ENCODE assay signal across 8 mouse cellular contexts in genomic region chr2:155811821-155812396, GRCm38 (mm10). TPM values are rescaled to one million over a fixed set of nuclear protein-coding genes. Genes with fewer than 3 reads are reported as not detected.
DNase-seq lines count a peak whose midpoint lies in the region; ATAC-seq and TF ChIP-seq lines count a peak whose summit lies in the region.

No protein-coding gene starts in this region.

- peak; percentile 26; the same call in 1 of the 2 replicates for ATAC-seq in forebrain, embryonic 16.5 days
- ATAC-seq in kidney, postnatal 0 days (replicated peaks; ENCODE audit: low FRiP score, low read depth): no peak
- no peak for ATAC-seq in liver, embryonic 11.5 days (replicated peaks; ENCODE audit: low FRiP score)

- no peak overlapping the region for H3K4me2 ChIP-seq in forebrain, embryonic 16.5 days (ENCODE audit: low read length)
- H3K4me2 ChIP-seq in kidney, postnatal 0 days (ENCODE audit: low read length): no peak overlapping the region
- H3K4me2 ChIP-seq in liver, embryonic 11.5 days: no peak overlapping the region

- H3K36me3 ChIP-seq in E14TG2a.4 (ENCODE audit: insufficient read depth, low read length): no peaks in the 10 kb centered on the region; the same call in none of the 2 replicates
- H3K36me3 ChIP-seq in forebrain, embryonic 16.5 days (ENCODE audit: control insufficient read depth, insufficient read depth): no peaks in the 10 kb centered on the region
- no peaks in the 10 kb centered on the region for H3K36me3 ChIP-seq in kidney, postnatal 0 days (ENCODE audit: insufficient read depth, low read length)
- H3K36me3 ChIP-seq in liver, embryonic 11.5 days (ENCODE audit: control insufficient read depth, insufficient read depth, low read length): no peaks in the 10 kb centered on the region

- WGBS in forebrain, embryonic 16.5 days: 45% methylated on average over 16 of the region's 16 CpGs
- WGBS in kidney, postnatal 0 days: 38% methylated on average over 16 of the region's 16 CpGs
- 40% methylated on average over 16 of the region's 16 CpGs for WGBS in liver, embryonic 11.5 days

- no peak overlapping the region for H3K27ac ChIP-seq in forebrain, embryonic 16.5 days (ENCODE audit: low read length)
- H3K27ac ChIP-seq in kidney, postnatal 0 days: no peak overlapping the region
- no peak overlapping the region for H3K27ac ChIP-seq in liver, embryonic 11.5 days (ENCODE audit: low read depth, low read length)

- peak overlapping the region; percentile 57 for H3K4me3 ChIP-seq in E14TG2a.4 (replicated peaks; ENCODE audit: low read length)
- no peak overlapping the region for H3K4me3 ChIP-seq in forebrain, embryonic 16.5 days (replicated peaks; ENCODE audit: low read length)
- no peak overlapping the region for H3K4me3 ChIP-seq in kidney, postnatal 0 days (replicated peaks; ENCODE audit: low read depth, low read length)
- H3K4me3 ChIP-seq in liver, embryonic 11.5 days (ENCODE audit: low read depth, low read length): no peak overlapping the region

- peaks cover 36% of the 10 kb centered on the region for H3K4me1 ChIP-seq in E14TG2a.4 (replicated peaks; ENCODE audit: low read depth, low read length)
- H3K4me1 ChIP-seq in forebrain, embryonic 16.5 days (replicated peaks; ENCODE audit: control insufficient read depth, insufficient read depth, low read length): no peaks in the 10 kb centered on the region
- 0 out of 2 replicates have a peak, but pooled peaks cover 4% of the 10 kb centered on the region for H3K4me1 ChIP-seq in kidney, postnatal 0 days (replicated peaks; ENCODE audit: insufficient read depth, low read length)
- no peaks in the 10 kb centered on the region for H3K4me1 ChIP-seq in liver, embryonic 11.5 days (replicated peaks; ENCODE audit: control insufficient read depth, insufficient read depth, low read length)

- peak; percentile 77 for DNase-seq in 416B (ENCODE audit: low read depth)
- DNase-seq in c-Kit-positive CD71-positive TER-119-positive erythroid progenitor cells, embryonic 14.5 days (ENCODE audit: low spot score): peak; percentile 76
- peak; percentile 81 for DNase-seq in kidney, postnatal 0 days (ENCODE audit: low spot score)
- DNase-seq in liver, embryonic 11.5 days (ENCODE audit: low spot score): peak; percentile 65
- DNase-seq in retina, postnatal 7 days (ENCODE audit: low read depth, low spot score): peak; percentile 49
- DNase-seq in thymus, postnatal 4 days: peak; percentile 90

- H3K27me3 ChIP-seq in E14TG2a.4 (ENCODE audit: insufficient read depth, low read length): peaks cover 27% of the 10 kb centered on the region; the same call in 1 of the 2 replicates
- H3K27me3 ChIP-seq in forebrain, embryonic 16.5 days (replicated peaks; ENCODE audit: control insufficient read depth, insufficient read depth, low read length): no peaks in the 10 kb centered on the region
- no peaks in the 10 kb centered on the region for H3K27me3 ChIP-seq in kidney, postnatal 0 days (ENCODE audit: insufficient read depth, low read length)
- no peaks in the 10 kb centered on the region; the same call in 1 of the 2 replicates for H3K27me3 ChIP-seq in liver, embryonic 11.5 days (replicated peaks; ENCODE audit: control insufficient read depth, insufficient read depth, low read length)

- H3K9me3 ChIP-seq in E14TG2a.4 (ENCODE audit: low read length): no peaks in the 10 kb centered on the region
- no peaks in the 10 kb centered on the region for H3K9me3 ChIP-seq in forebrain, embryonic 16.5 days (ENCODE audit: control insufficient read depth, low read length)
- no peaks in the 10 kb centered on the region for H3K9me3 ChIP-seq in kidney, postnatal 0 days (replicated peaks; ENCODE audit: low read length)
- H3K9me3 ChIP-seq in liver, embryonic 11.5 days (ENCODE audit: control insufficient read depth, low read length): no peaks in the 10 kb centered on the region

- H3K9ac ChIP-seq in forebrain, embryonic 16.5 days (replicated peaks; ENCODE audit: low read depth, low read length): no peak overlapping the region
- no peak overlapping the region for H3K9ac ChIP-seq in kidney, postnatal 0 days (ENCODE audit: low read depth, low read length)
- H3K9ac ChIP-seq in liver, embryonic 11.5 days (ENCODE audit: low read depth, low read length): no peak overlapping the region

- TF ChIP-seq CTCF in E14TG2a.4 (conservative IDR thresholded peaks at IDR 0.05; ENCODE audit: low read length): peak; percentile 98
- peak; percentile 88 for TF ChIP-seq CTCF in kidney, postnatal 0 days (IDR thresholded peaks at IDR 0.05; ENCODE audit: low read depth)

RNA-seq across cellular contexts. Expression of gene BC029722, which starts 7.3 kb away (rescaled TPM):
- polyA plus RNA-seq in forebrain, embryonic 16.5 days (2015; fragmentation: Nextera tagmentation; extraction: Ambion mirVana): 31.0 and 35.2 TPM in 2 replicates
- polyA plus RNA-seq in kidney, postnatal 0 days (2015; fragmentation: Nextera tagmentation; extraction: Ambion mirVana): 28.4 and 29.5 TPM in 2 replicates
- polyA plus RNA-seq in liver, embryonic 11.5 days (2014; fragmentation: Nextera tagmentation; extraction: Ambion mirVana): 5.6 and 6.8 TPM in 2 replicates

RNA-seq across cellular contexts. Expression of gene Eif6, which starts 14.8 kb away (rescaled TPM):
- polyA plus RNA-seq in forebrain, embryonic 16.5 days (2015; fragmentation: Nextera tagmentation; extraction: Ambion mirVana): 148 TPM in 2 replicates
- 207 and 220 TPM in 2 replicates for polyA plus RNA-seq in kidney, postnatal 0 days (2015; fragmentation: Nextera tagmentation; extraction: Ambion mirVana)
- polyA plus RNA-seq in liver, embryonic 11.5 days (2014; fragmentation: Nextera tagmentation; extraction: Ambion mirVana): 243 and 253 TPM in 2 replicates

RNA-seq across cellular contexts. Expression of gene Fam83c, which starts 22.7 kb away (rescaled TPM):
- polyA plus RNA-seq in forebrain, embryonic 16.5 days (2015; fragmentation: Nextera tagmentation; extraction: Ambion mirVana): 0.42 and 0.70 TPM in 2 replicates
- 0.07 and 0.10 TPM in 2 replicates for polyA plus RNA-seq in kidney, postnatal 0 days (2015; fragmentation: Nextera tagmentation; extraction: Ambion mirVana)
- 0.13 and 0.30 TPM in 2 replicates for polyA plus RNA-seq in liver, embryonic 11.5 days (2014; fragmentation: Nextera tagmentation; extraction: Ambion mirVana)

RNA-seq across cellular contexts. Expression of gene Mmp24, which starts 36.8 kb away (rescaled TPM):
- polyA plus RNA-seq in forebrain, embryonic 16.5 days (2015; fragmentation: Nextera tagmentation; extraction: Ambion mirVana): 12.8 and 13.9 TPM in 2 replicates
- polyA plus RNA-seq in kidney, postnatal 0 days (2015; fragmentation: Nextera tagmentation; extraction: Ambion mirVana): 0.03 and 0.08 TPM in 2 replicates
- 0.04 TPM in 1 of 2 replicates, not detected in the other for polyA plus RNA-seq in liver, embryonic 11.5 days (2014; fragmentation: Nextera tagmentation; extraction: Ambion mirVana)
